Mouse (Mus musculus) thymus, postnatal 10 days (tissue): ENCODE measurements around the gene Cldn18.

Experiments used
- DNase-seq, 2 experiments: peaks; one replicate each; pipeline ENCODE4 v3.0.0; 2021; ENCODE audit warnings: low spot score in 2 of 2

Gene Cldn18

DNA sequence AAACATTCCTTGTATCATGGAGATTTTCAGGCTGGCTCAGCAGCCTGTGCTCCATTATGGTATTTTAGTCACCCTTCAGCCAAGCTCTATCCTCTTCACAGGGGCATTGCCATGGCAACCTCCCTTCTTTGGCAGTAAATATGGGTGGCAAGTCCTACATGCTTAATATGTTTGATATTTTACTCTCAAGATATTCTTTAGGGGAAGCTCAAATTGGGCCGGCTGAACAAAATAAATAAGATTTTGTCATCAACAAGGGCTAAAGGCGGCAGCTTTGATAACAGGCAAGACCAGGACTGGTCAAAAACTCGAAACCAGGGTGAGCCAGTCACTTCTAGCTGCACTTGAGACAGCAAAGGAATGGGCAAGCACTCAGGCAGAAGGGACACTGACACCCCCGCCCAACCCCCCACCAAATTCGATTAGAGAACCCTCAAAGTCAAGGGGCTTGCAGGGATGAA, 32.0 kb downstream of the Cldn18 start:
- no peak for DNase-seq

DNA sequence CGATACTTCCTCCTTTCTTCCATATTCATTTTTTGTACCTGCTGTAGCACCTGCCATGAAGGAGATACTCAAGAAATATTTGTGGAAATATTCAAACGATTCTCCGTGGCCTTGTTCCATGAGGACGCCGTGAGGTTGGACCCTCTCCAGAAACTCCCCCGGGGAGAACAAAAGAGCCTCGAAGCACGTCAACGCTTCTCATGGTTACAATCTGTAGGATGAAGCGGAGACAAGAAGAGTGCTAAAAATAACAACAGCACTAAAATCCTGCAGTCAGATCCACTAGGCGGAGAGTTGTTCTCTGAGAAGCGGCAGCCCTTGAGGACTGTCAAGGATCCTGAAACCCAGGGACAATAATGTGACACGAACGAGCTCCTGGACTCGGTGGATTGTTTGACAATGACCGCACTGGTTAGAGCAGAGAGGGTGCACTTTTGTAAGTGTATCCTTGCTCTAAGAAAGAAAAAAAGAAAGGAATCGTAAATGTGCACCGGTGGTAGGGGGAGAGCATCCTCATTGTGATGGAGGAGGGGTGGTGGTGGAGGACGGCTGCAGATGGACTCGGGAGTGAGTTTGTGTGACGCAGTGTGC, 35.0 kb downstream of the Cldn18 start:
- DNase-seq: no peak

DNA sequence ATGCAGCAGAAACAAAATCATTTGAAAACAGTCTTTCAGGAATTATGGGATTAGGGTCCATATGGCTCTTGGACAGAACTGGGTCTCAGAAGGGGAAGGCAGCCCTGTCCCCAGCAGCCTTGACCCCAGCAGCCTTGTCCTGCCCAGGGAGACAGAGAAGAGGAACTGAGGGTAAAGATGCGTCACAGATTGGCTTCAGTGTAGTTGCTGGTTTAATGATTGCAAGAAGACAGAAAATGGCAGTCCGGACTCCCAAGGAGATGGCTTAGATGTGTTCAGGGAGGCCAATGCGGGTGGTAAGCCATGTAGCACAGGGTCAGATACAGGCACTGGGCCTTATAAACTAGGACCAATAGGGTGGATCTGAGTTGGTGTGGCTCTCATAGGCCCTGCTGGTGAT, 41.4 kb downstream of the Cldn18 start:
- DNase-seq: no peak

DNA sequence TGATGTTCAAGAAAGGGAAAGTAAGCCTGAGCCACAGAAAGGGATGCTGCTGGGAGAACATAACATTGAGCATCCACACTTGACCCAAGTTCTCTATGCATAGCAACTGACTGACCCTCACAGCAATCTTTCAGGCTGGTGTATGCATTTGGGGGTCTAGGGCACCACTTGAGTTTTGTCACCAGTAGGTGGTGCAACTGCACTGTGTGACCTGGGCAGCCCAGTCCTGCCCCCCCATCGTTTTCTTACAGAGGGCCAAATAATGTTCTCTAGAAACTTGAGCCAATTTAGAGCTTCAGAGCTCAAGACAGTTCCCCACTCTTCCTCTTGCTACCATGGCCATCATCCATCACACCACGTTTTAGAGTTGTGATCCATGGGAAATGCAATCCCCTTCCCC, 45.5 kb downstream of the Cldn18 start:
- DNase-seq: no peak

DNA sequence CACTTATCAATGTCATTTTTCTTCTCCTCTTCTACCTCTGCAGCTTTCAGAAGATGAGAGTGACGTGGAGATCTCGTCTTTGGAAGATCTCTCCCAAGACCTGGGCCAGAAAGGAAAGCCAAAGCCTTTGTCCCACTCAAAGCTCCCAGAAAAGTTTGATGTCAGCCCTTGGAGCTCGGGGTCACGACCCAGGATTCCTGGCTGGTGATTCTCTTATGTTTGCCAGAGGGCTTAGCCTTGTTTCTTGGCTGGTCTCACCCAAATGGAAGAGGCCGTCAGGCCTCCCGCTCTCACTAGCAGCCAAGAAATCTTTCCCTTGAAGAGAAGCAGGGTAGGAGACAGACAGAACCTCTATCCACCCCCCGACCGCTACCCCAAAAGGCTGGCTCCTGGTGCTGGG, 49.5 kb downstream of the Cldn18 start:
- DNase-seq: no peak

DNA sequence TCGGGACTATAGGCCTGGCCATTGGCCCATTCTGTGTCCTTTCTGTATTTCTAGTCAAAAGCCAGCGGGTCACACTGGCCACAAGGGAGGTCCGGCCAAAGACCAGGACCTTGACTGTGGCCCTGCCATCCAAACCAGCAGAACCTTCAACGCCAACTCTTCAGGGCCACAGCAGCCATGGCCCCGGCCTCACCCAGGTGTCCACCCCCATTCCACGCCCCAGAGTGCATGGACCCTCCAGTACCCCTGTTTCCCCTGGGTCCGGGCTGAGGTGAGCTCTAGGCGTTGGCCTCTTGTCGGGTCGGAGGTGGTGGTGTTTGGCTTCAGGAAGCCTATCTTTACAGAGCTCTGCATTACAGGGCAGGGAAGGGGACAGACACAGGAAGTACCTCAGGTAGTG, 54.2 kb downstream of the Cldn18 start:
- no peak for DNase-seq

DNA sequence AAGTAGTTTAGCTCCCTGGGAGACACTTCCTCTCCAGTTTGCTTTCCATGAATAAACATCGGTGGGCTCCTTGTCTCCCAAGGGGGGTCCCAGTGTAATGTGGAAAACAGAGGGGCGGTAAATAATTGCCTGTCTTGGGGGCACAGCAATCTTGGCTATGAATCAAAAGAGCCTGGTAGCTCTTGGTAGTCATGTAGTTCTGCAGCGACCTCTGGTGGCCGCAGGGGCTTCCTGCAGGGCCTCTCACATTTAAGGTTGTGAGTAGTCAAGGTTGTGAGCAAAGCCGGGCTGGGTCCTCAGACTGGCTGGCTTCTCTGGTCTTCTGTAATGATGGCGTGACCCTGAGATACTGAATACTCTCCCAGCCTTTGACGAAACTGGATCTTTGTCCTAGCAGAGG, 54.7 kb downstream of the Cldn18 start:
- peak in 1 of 2 experiments; percentile 38 for DNase-seq

DNA sequence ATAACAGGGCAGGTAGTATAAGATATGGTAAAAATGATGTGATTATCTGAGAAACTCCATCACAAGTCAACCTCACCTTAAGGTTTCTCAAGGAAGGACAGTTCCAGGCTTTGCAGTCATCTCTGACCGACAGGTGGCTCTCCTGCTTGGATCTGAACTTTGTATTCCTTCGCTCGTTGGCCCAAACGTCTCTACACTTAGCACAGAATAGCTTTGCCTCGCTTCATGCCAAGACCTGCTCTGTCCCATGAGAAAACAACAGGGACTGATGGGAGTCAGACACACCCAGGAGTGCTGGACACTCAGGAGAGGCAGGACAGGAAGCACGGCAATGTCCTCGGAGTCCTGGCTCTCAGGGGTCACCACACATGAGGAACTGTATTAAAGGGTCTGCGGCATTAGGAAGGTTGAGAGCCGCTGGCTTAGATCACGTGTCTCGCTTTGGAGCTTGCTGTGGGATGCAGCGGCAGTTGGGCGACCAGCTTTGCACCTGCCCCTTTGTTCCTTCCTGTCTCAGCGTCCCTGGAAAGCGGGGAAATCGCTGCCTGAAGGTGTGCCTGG, 55.4 kb downstream of the Cldn18 start:
- no peak for DNase-seq

DNA sequence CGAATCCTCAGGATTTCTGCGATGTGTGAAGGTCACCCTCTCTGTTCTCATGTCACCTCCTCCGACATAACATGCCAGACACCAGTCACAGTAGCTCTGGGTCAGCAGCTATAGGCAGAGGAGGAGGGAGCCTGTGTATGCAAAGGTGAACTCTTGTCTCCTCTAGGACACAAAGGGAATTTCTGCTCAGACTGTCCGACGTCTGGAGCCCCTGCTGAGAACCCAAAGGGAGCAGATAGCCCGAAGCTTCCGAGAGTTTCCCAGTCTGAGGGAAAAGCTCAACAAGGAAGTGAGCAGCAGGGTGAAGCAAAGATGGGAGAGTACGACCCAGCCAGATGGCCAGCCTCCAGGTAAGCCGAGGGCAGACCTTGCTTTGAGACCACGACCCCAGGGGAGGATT, 56.3 kb downstream of the Cldn18 start:
- no peak for DNase-seq

DNA sequence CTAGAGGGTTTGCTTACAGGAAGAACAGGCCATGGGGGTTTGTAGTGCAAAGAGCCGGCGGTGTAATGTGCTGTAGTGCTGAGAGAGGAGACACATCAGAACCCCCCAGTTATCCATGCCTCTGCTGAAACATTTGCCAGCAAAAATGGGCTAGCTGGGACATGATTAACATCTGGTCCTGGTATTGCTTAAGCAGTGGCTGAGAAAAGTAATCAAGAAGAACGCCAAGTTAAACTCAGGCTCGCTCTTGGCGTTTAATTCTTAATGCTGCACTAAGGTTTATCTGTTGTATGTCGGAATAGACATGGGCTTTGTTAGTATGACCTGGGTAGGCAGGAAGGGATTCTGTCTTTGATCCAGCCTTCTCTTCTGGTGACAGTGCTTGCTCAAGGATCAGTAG, 71.0 kb downstream of the Cldn18 start:
- no peak for DNase-seq

DNA sequence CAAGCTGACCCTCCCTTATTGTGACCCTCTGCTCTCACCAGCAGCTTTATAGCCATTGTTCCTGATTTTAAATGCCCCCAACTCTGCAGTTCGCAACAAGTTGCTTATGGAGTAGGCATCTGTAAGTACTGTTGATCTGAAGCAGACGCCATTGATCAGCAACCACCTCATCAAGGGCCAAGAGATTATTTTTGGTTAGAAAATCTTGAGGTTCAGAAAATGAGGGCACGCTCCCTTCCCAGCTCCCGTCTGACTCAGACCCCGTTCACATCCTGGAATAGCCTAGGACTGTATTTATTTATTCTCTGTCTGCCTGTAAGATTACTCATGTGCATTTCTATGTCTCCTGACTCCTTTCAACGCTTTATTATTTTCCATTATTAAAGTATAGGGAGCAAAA, 71.7 kb downstream of the Cldn18 start:
- DNase-seq: no peak

DNA sequence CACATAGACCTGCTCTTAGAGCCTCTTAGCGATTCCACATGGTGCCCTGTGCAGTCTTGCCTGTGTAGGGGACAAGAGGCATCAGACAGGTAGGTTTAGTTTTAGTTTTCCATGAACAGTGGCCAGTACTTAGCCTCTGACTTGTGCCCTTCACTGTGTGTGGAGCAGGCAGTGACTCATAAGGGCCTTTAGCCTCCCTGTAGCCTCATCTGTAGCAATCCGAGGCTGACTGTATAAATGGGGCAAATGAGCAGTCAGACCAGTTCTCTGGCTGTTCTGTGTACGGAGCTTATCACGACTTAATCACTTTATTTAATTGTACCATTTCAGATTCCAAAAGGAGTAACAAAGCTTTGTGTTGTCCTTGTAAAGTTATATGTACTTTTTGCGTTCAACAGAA, 77.1 kb downstream of the Cldn18 start:
- no peak for DNase-seq
